Mouse (Mus musculus) cerebellum, postnatal 4 days (tissue): ENCODE measurements around the gene Acacb.

ENCODE experiments used
- DNase-seq, 2 experiments: peaks; one replicate each; pipeline ENCODE4 v3.0.0; 2022; ENCODE audit warnings: low spot score in 2 of 2, mixed read lengths in 1 of 2

Acacb gene

DNA sequence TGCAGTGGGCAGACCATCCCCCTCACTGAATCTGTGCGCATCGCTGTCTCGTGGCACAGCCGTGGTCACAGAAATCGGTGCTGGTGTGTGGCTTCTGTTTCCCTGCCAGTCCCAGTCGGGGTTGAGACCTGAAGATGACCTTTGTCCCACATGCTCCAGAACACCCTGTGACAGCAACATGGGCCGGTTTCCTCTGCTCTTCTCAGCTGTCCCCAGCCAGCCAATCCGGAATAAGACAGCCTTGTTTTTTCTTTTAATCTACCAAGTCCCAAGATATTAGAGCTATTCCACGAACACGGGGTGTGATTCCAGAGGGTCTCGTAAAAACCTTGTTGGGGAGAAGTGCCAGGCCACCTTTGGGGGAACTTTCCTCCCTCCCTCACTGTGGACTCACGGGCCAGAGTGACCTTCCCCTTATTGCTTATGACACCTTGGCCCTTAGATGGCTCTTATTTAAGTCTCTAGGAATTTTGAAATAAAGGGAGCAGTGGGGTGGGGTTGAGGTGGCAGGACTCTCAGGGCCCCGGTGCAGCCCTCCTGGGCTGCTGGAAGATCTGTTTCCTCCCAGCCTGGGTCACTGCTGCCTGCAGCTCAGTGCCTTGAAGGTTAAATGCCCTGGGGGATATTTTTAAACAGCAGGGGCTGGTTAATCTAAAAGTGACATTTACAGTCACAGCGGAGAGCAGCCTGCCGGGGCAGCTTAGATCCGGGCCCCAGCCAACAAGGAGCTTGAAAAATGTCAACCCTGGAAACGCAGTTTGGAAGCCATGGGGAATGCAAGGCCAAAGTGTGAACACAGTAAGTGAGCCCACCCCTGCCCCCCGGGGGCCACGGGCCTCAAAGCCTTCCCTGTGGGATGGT, at the start of gene Acacb:
Acacb (plus strand) TSS at position 508 of the 861 bp plus-strand sequence.
- no peak for DNase-seq

GRCm38 (mm10) chr5:114099709-114100389, 46.5 kb upstream of the Acacb start:
- peak; percentile 97 to 98 for DNase-seq

GRCm38 (mm10) chr5:114100390-114101099, 45.8 kb upstream of the Acacb start:
- DNase-seq, result no peak

GRCm38 (mm10) chr5:114101873-114102272, 44.5 kb upstream of the Acacb start:
- DNase-seq, result no peak

DNA sequence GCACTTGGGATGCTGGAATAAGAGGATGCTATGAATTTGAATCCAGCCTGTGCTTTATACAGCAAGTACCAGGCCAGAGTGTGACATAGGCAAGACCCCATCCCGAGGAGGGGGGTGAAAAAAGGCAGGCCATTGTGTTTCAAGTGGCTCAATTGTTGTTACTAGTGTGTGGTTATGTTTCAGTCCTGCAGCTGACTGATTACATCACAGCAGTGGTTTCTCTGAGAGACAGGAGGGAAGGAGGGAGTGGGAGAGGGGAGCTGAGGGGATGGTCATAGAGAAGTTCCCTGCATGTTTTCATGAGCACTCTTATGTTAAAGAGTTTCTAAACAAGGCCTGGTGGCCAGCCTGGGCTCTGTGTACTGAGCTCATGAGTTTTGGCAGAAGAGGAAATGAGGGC, 43.5 kb upstream of the Acacb start:
- no peak for DNase-seq

- no peak for DNase-seq
Observed at GRCm38 (mm10) chr5:114106391-114106935, 39.9 kb upstream of the Acacb start.

GRCm38 (mm10) chr5:114113334-114113733, 33.0 kb upstream of the Acacb start:
- no peak for DNase-seq

DNA sequence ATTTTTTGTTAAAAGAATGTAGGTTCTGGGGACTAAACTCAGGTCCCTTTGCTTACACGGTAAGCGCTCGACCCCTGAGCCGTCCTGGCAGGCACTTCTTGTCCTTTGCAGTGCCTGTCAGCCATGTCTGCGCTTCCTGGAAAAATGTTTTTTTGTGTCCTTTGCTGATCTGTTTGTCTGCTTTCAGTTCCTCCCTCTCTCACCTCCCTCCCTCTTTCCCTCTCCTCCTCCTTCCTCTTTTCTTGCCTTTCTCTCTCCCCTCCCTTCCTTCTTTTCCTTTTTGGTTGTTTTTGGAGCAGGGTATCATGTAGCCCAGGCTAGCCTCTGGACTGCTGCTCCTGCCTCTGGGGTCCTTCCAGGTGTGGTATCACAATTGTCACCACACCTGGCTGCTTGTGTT, 31.3 kb upstream of the Acacb start:
- no peak for DNase-seq

DNA sequence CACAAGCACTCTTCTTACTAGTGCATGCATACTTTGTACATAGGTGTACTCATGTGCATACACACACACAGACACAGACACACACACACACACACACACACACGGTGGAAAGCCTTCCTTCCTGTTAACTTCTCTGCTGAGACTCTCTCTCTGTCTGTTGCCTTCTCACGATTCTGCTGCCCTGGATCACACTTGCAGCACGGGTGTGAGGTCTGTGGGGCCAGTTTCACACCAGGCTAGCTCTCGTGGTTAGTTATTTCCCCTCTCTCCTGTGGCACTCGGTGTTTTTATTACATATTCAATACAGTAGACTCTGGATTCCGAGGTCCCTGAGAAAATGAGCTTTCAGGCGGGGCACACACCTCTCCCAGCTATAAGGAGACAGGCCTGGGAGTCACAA, 29.7 kb upstream of the Acacb start:
- no peak for DNase-seq

- no peak for DNase-seq
Observed at GRCm38 (mm10) chr5:114119806-114120205, 26.5 kb upstream of the Acacb start.

DNA sequence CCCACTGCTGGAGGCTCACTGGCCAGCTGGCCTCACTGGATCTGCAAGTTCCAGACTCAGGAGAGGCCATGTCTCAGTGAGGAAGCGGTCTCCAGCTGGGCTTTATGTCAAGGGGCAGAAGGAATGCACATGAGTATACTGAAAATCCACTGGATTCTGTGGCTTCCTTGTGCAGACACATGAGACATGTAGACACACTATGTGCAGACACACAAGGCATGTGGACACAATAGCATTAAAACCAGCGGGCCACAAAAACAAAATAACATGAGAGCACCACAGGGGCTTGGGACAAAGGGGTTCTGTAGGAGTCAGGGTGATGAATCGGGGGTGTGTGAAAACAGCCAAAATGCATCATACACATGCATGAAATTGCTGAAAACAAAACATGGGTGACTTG, 20.3 kb upstream of the Acacb start:
- no peak for DNase-seq

GRCm38 (mm10) chr5:114126499-114127244, 19.7 kb upstream of the Acacb start:
- DNase-seq, result no peak

DNA sequence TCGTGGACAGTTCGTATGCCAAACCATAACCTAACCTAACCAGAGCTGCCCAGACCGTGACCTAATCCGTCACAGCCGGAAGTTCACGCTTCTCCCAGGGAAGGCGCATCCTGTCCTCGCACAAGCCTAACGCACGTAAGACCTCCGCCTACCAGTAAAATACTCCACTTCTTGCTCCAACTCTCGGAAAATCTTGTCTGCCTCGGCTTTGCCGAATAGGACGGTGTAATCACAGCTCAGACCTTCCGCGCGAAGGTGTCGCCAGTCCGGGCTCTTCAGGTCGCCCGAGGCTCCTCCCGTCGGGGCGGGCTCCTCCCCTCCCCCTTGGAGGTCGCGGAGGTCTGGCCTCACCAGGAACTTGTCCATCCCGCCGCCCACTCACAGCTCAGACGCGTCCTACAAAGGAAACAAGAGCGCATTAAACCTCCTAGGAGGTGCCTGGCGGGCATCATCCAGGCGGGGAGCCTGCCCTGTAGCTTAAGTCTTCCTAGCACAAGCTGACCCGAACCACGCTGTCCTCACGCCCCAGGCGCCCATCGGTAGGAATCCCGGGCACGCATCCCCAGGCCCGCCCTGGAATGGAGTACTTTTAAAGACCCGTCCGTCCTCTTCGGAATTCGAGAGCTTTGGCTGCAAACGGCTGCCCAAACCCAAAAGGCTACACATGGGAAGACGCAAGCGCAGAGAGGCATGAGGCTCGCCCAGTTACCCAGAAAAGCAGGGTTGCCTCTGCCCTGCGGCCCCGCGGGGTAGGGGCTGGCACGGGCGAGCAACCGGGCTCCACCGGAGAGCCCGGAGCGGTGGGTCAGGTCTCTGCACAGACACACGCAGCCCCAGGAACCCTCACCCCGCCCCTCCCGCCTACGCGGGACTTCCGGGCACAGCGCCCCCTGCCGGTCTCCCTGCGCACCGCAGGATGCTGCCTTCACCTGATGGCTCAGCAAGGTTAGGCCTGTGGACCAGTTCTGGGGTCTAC, 18.7 kb upstream of the Acacb start, which contains the start of gene Alkbh2:
Alkbh2 (minus strand) TSS at position 845 of the 976 bp plus-strand sequence.
- peak; percentile 67 to 84 for DNase-seq

GRCm38 (mm10) chr5:114129550-114130210, 16.7 kb upstream of the Acacb start:
- DNase-seq, result no peak

GRCm38 (mm10) chr5:114130211-114130605, 16.1 kb upstream of the Acacb start, which contains the start of gene Ung:
TSS of gene Ung (plus strand) at chr5:114130386.
- DNase-seq, result peak in 1 of 2 experiments; percentile 72

- peak; percentile 94 to 97 for DNase-seq
Observed at GRCm38 (mm10) chr5:114130698-114131520, 15.4 kb upstream of the Acacb start.

DNA sequence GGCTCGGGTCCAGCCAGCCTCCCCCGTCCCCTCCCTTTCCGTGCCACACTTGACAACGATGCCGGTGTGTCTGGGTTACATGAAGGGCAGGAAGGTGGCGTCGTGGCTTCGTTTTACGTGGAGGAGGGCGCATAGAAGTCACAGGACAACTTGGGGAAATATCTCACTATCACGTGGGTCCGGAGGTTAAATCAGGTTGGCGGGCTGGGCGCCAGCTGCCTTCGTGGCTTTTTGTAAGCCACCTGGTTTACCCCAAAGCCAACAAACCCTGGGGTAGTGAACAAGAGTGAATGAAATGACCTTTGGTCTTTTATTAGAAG, 14.9 kb upstream of the Acacb start:
- DNase-seq, result peak in 1 of 2 experiments; percentile 42

- no peak for DNase-seq
Observed at GRCm38 (mm10) chr5:114132841-114133240, 13.5 kb upstream of the Acacb start.

- peak; percentile 50 to 51 for DNase-seq
Observed at GRCm38 (mm10) chr5:114134091-114134534, 12.2 kb upstream of the Acacb start.
